Mouse (Mus musculus) thymus, postnatal 14 days (tissue): ENCODE results near the gene Mospd3.

ENCODE experiments used
- DNase-seq: peaks from one replicate; pipeline ENCODE4 v3.0.0; 2021

Gene Mospd3

GRCm38 (mm10) chr5:137600619-137601364 is at the start of gene Mospd3:
Gene Mospd3, minus strand, starts transcription at chr5:137601058.
- DNase-seq, result peak; percentile 99

GRCm38 (mm10) chr5:137649669-137650571 is 49.1 kb upstream of the Mospd3 start:
- no peak for DNase-seq

- DNase-seq, result no peak
Measured at GRCm38 (mm10) chr5:137649251-137649650, 48.4 kb upstream of the Mospd3 start.

- DNase-seq, result no peak
Measured at GRCm38 (mm10) chr5:137647827-137648601, 47.2 kb upstream of the Mospd3 start.

GRCm38 (mm10) chr5:137645652-137646091 is 44.8 kb upstream of the Mospd3 start, which contains the start of gene Irs3:
Gene Irs3, minus strand, starts transcription at chr5:137645714.
- no peak for DNase-seq

GRCm38 (mm10) chr5:137645091-137645651 is 44.3 kb upstream of the Mospd3 start:
- DNase-seq, result peak; percentile 49

GRCm38 (mm10) chr5:137644484-137644883 is 43.6 kb upstream of the Mospd3 start:
- DNase-seq, result no peak

GRCm38 (mm10) chr5:137642886-137643285 is 42.0 kb upstream of the Mospd3 start:
- no peak for DNase-seq

- peak; percentile 70 for DNase-seq
Measured at GRCm38 (mm10) chr5:137641054-137641453, 40.2 kb upstream of the Mospd3 start, which contains the start of gene Sap25. Gene Sap25, plus strand, starts transcription at chr5:137641334.

- DNase-seq, result no peak
Measured at GRCm38 (mm10) chr5:137639472-137639871, 38.6 kb upstream of the Mospd3 start.

GRCm38 (mm10) chr5:137633397-137634084 is 32.7 kb upstream of the Mospd3 start:
- no peak for DNase-seq

- no peak for DNase-seq
Measured at GRCm38 (mm10) chr5:137631591-137631990, 30.7 kb upstream of the Mospd3 start.

- DNase-seq, result peak; percentile 92
Measured at GRCm38 (mm10) chr5:137631171-137631570, 30.3 kb upstream of the Mospd3 start.

GRCm38 (mm10) chr5:137630602-137631001 is 29.7 kb upstream of the Mospd3 start:
- peak; percentile 51 for DNase-seq

GRCm38 (mm10) chr5:137629906-137630545 is 29.2 kb upstream of the Mospd3 start:
- DNase-seq, result peak; percentile 71

- DNase-seq, result no peak
Measured at GRCm38 (mm10) chr5:137629306-137629721, 28.5 kb upstream of the Mospd3 start.

GRCm38 (mm10) chr5:137628498-137629305 is 27.8 kb upstream of the Mospd3 start, which contains the start of the genes Fbxo24, Lrch4 and Gm20605:
Gene Fbxo24, minus strand, starts transcription at chr5:137629002.
Gene Lrch4, plus strand, starts transcription at chr5:137629121.
Gene Gm20605, plus strand, starts transcription at chr5:137629175.
- peak; percentile 99 for DNase-seq

GRCm38 (mm10) chr5:137627991-137628390 is 27.1 kb upstream of the Mospd3 start:
- peak; percentile 43 for DNase-seq

GRCm38 (mm10) chr5:137623937-137624530 is 23.2 kb upstream of the Mospd3 start:
- no peak for DNase-seq

GRCm38 (mm10) chr5:137615347-137615746 is 14.5 kb upstream of the Mospd3 start:
- DNase-seq, result no peak
